Comparison of ENCODE assay signal across 16 mouse cellular contexts in genomic region chr11:3494857-3495256, GRCm38 (mm10). TPM values are rescaled to one million over a fixed set of nuclear protein-coding genes. Genes with fewer than 3 reads are reported as not detected.
DNase-seq lines count a peak whose midpoint lies in the region; ATAC-seq and TF ChIP-seq lines count a peak whose summit lies in the region.
"Had no signal": no experiment of that assay in that cellular context is flagged by ENCODE, and none has a peak within 500 bp of the region (broad histone marks: within the 10 kb centered on the region; RNA-seq: fewer than 3 reads in every experiment).

No protein-coding gene starts in this region.

- H3K9ac ChIP-seq in hindbrain, embryonic 12.5 days = 0 out of 2 replicates have a peak overlapping the region, but pooled peaks have one; percentile 9
- H3K9ac ChIP-seq in hindbrain, embryonic 16.5 days (ENCODE audit: low read depth, low read length) = no peak overlapping the region
- 0 out of 2 replicates have a peak overlapping the region, but pooled peaks have one; percentile 17 for H3K9ac ChIP-seq in neural tube, embryonic 13.5 days
- 0 out of 2 replicates have a peak overlapping the region, but pooled peaks have one; percentile 14 for H3K9ac ChIP-seq in embryonic facial prominence, embryonic 14.5 days (ENCODE audit: low read depth, low read length)
- H3K9ac ChIP-seq in stomach, postnatal 0 days (ENCODE audit: low read length) = no peak overlapping the region
- H3K9ac ChIP-seq: lung, embryonic 15.5 days had no signal

- no peak for TF ChIP-seq CTCF in stomach, postnatal 0 days (IDR thresholded peaks at IDR 0.05; ENCODE audit: low read depth)

- WGBS in hindbrain, embryonic 12.5 days = 79% methylated on average over 17 of the region's 17 CpGs
- 85% methylated on average over 17 of the region's 17 CpGs for WGBS in hindbrain, embryonic 16.5 days
- 80% methylated on average over 17 of the region's 17 CpGs for WGBS in neural tube, embryonic 13.5 days
- WGBS in embryonic facial prominence, embryonic 14.5 days = 85% methylated on average over 16 of the region's 17 CpGs
- 83% methylated on average over 17 of the region's 17 CpGs for WGBS in stomach, postnatal 0 days

- ATAC-seq in hindbrain, embryonic 12.5 days (ENCODE audit: low FRiP score) = no peak
- ATAC-seq in hindbrain, embryonic 16.5 days = no peak
- ATAC-seq in neural tube, embryonic 13.5 days (ENCODE audit: low read depth) = no peak
- no peak for ATAC-seq in embryonic facial prominence, embryonic 14.5 days (ENCODE audit: low read depth)
- ATAC-seq in stomach, postnatal 0 days (ENCODE audit: low FRiP score, low TSS enrichment) = no peak
- ATAC-seq: activated CD4-positive, CD25-positive, alpha-beta regulatory T cell, adult 4 months; forebrain, embryonic 16.5 days had no signal

- no peaks in the 10 kb centered on the region for H3K9me3 ChIP-seq in hindbrain, embryonic 12.5 days (replicated peaks)
- no peaks in the 10 kb centered on the region for H3K9me3 ChIP-seq in hindbrain, embryonic 16.5 days (ENCODE audit: control insufficient read depth, low read length)
- no peaks in the 10 kb centered on the region for H3K9me3 ChIP-seq in neural tube, embryonic 13.5 days
- no peaks in the 10 kb centered on the region for H3K9me3 ChIP-seq in embryonic facial prominence, embryonic 14.5 days (ENCODE audit: control insufficient read depth, low read length)
- no peaks in the 10 kb centered on the region for H3K9me3 ChIP-seq in stomach, postnatal 0 days (ENCODE audit: control insufficient read depth, low read length)
- H3K9me3 ChIP-seq: lung, embryonic 15.5 days had no signal

- H3K4me1 ChIP-seq in hindbrain, embryonic 12.5 days = no peaks in the 10 kb centered on the region
- H3K4me1 ChIP-seq in hindbrain, embryonic 16.5 days (ENCODE audit: control insufficient read depth, insufficient read depth, low read depth, low read length) = no peaks in the 10 kb centered on the region
- peaks cover 3% of the 10 kb centered on the region; the same call in 1 of the 2 replicates for H3K4me1 ChIP-seq in neural tube, embryonic 13.5 days (replicated peaks)
- H3K4me1 ChIP-seq in embryonic facial prominence, embryonic 14.5 days (ENCODE audit: control insufficient read depth, insufficient read depth, low read length) = no peaks in the 10 kb centered on the region
- no peaks in the 10 kb centered on the region for H3K4me1 ChIP-seq in stomach, postnatal 0 days (replicated peaks; ENCODE audit: control insufficient read depth, insufficient read depth)
- H3K4me1 ChIP-seq: lung, embryonic 15.5 days had no signal

- H3K36me3 ChIP-seq in hindbrain, embryonic 12.5 days = no peaks in the 10 kb centered on the region
- H3K36me3 ChIP-seq in hindbrain, embryonic 16.5 days (ENCODE audit: control insufficient read depth, insufficient read depth, low read length) = no peaks in the 10 kb centered on the region
- no peaks in the 10 kb centered on the region for H3K36me3 ChIP-seq in neural tube, embryonic 13.5 days
- H3K36me3 ChIP-seq in embryonic facial prominence, embryonic 14.5 days (ENCODE audit: control insufficient read depth, insufficient read depth, low read length) = no peaks in the 10 kb centered on the region
- no peaks in the 10 kb centered on the region for H3K36me3 ChIP-seq in stomach, postnatal 0 days (ENCODE audit: control insufficient read depth, insufficient read depth, low read length)
- H3K36me3 ChIP-seq: lung, embryonic 15.5 days had no signal

- H3K27ac ChIP-seq in hindbrain, embryonic 12.5 days = no peak overlapping the region
- no peak overlapping the region for H3K27ac ChIP-seq in hindbrain, embryonic 16.5 days (ENCODE audit: low read depth, low read length)
- H3K27ac ChIP-seq in neural tube, embryonic 13.5 days (replicated peaks) = no peak overlapping the region
- no peak overlapping the region for H3K27ac ChIP-seq in embryonic facial prominence, embryonic 14.5 days (replicated peaks; ENCODE audit: low read depth, low read length)
- no peak overlapping the region for H3K27ac ChIP-seq in stomach, postnatal 0 days (replicated peaks)
- H3K27ac ChIP-seq: lung, embryonic 15.5 days had no signal

- no peak overlapping the region for H3K4me3 ChIP-seq in hindbrain, embryonic 12.5 days
- H3K4me3 ChIP-seq in hindbrain, embryonic 16.5 days (ENCODE audit: low read length) = no peak overlapping the region
- no peak overlapping the region for H3K4me3 ChIP-seq in neural tube, embryonic 13.5 days
- H3K4me3 ChIP-seq in embryonic facial prominence, embryonic 14.5 days (ENCODE audit: low read depth, low read length) = no peak overlapping the region
- no peak overlapping the region for H3K4me3 ChIP-seq in stomach, postnatal 0 days (ENCODE audit: low read depth, low read length)
- H3K4me3 ChIP-seq: lung, embryonic 15.5 days had no signal

- DNase-seq in neural tube, embryonic 10.5 days (ENCODE audit: extremely low spot score, low spot score) = no peak
- DNase-seq in embryonic facial prominence, embryonic 14.5 days (ENCODE audit: low spot score) = no peak
- DNase-seq in stomach, postnatal 0 days (ENCODE audit: low spot score) = peak; percentile 11
- no peak for DNase-seq in left cerebral cortex, adult 18-20 months (ENCODE audit: low spot score in 2 of 2)
- DNase-seq: gastrocnemius, postnatal 10 days; kidney, postnatal 36 days; midbrain, embryonic 14.5 days; right cerebral cortex, postnatal 25 days had no signal

- no peak for TF ChIP-seq EP300 in stomach, postnatal 0 days (optimal IDR thresholded peaks at IDR 0.05)

- no peak overlapping the region for H3K4me2 ChIP-seq in hindbrain, embryonic 12.5 days (replicated peaks)
- H3K4me2 ChIP-seq in hindbrain, embryonic 16.5 days (ENCODE audit: low read length) = no peak overlapping the region
- H3K4me2 ChIP-seq in neural tube, embryonic 13.5 days = no peak overlapping the region
- no peak overlapping the region for H3K4me2 ChIP-seq in embryonic facial prominence, embryonic 14.5 days (ENCODE audit: low read depth, low read length)
- no peak overlapping the region for H3K4me2 ChIP-seq in stomach, postnatal 0 days (replicated peaks; ENCODE audit: low read depth)
- H3K4me2 ChIP-seq: liver, embryonic 11.5 days; lung, embryonic 15.5 days had no signal

- H3K27me3 ChIP-seq in hindbrain, embryonic 12.5 days = no peaks in the 10 kb centered on the region
- H3K27me3 ChIP-seq in hindbrain, embryonic 16.5 days (replicated peaks; ENCODE audit: control insufficient read depth, insufficient read depth, low read length) = no peaks in the 10 kb centered on the region
- no peaks in the 10 kb centered on the region for H3K27me3 ChIP-seq in neural tube, embryonic 13.5 days
- no peaks in the 10 kb centered on the region for H3K27me3 ChIP-seq in embryonic facial prominence, embryonic 14.5 days (replicated peaks; ENCODE audit: control insufficient read depth, insufficient read depth, low read length)
- no peaks in the 10 kb centered on the region for H3K27me3 ChIP-seq in stomach, postnatal 0 days (ENCODE audit: control insufficient read depth, insufficient read depth, low read length)
- H3K27me3 ChIP-seq: lung, embryonic 15.5 days had no signal

RNA-seq across cellular contexts. Expression of gene Pla2g3, which starts 6.8 kb away (rescaled TPM):
- polyA plus RNA-seq in hindbrain, embryonic 12.5 days (2016; fragmentation: Nextera tagmentation; extraction: Ambion mirVana) = 0.81 and 1.2 TPM in 2 replicates
- 4.0 and 9.2 TPM in 2 replicates for polyA plus RNA-seq in hindbrain, embryonic 16.5 days (2015; fragmentation: Nextera tagmentation; extraction: Ambion mirVana)
- 0.58 and 0.61 TPM in 2 replicates for polyA plus RNA-seq in neural tube, embryonic 13.5 days (2015; fragmentation: Nextera tagmentation; extraction: Ambion mirVana)
- polyA plus RNA-seq in embryonic facial prominence, embryonic 14.5 days (2014; fragmentation: Nextera tagmentation; extraction: Ambion mirVana) = 0.36 and 0.41 TPM in 2 replicates
- 9.4 and 11.0 TPM in 2 replicates for polyA plus RNA-seq in stomach, postnatal 0 days (2015; fragmentation: Nextera tagmentation; extraction: Ambion mirVana)
- 1 to 10 TPM; 2.7 to 3.4 TPM for total RNA-seq in left cerebral cortex, adult 18-20 months (2021)
- total RNA-seq: heart, postnatal 25 days had no signal

RNA-seq across cellular contexts. Expression of gene Inpp5j, which starts 9.8 kb away (rescaled TPM):
- polyA plus RNA-seq in hindbrain, embryonic 12.5 days (2016; fragmentation: Nextera tagmentation; extraction: Ambion mirVana) = 0.73 and 1.2 TPM in 2 replicates
- 12.5 and 13.9 TPM in 2 replicates for polyA plus RNA-seq in hindbrain, embryonic 16.5 days (2015; fragmentation: Nextera tagmentation; extraction: Ambion mirVana)
- 3.9 and 4.3 TPM in 2 replicates for polyA plus RNA-seq in neural tube, embryonic 13.5 days (2015; fragmentation: Nextera tagmentation; extraction: Ambion mirVana)
- polyA plus RNA-seq in embryonic facial prominence, embryonic 14.5 days (2014; fragmentation: Nextera tagmentation; extraction: Ambion mirVana) = 0.81 and 1.0 TPM in 2 replicates
- 2.4 and 2.7 TPM in 2 replicates for polyA plus RNA-seq in stomach, postnatal 0 days (2015; fragmentation: Nextera tagmentation; extraction: Ambion mirVana)
- total RNA-seq in left cerebral cortex, adult 18-20 months (2021) = 10 to 100 TPM; 51.9 to 53.4 TPM
- polyA plus RNA-seq: activated CD4-positive, CD25-positive, alpha-beta regulatory T cell, adult 4 months had no signal

RNA-seq across cellular contexts. Expression of gene Selenom, which starts 19.6 kb away (rescaled TPM):
- polyA plus RNA-seq in hindbrain, embryonic 12.5 days (2016; fragmentation: Nextera tagmentation; extraction: Ambion mirVana) = 78.0 and 83.6 TPM in 2 replicates
- polyA plus RNA-seq in hindbrain, embryonic 16.5 days (2015; fragmentation: Nextera tagmentation; extraction: Ambion mirVana) = 176 and 225 TPM in 2 replicates
- 75.0 and 83.6 TPM in 2 replicates for polyA plus RNA-seq in neural tube, embryonic 13.5 days (2015; fragmentation: Nextera tagmentation; extraction: Ambion mirVana)
- polyA plus RNA-seq in embryonic facial prominence, embryonic 14.5 days (2014; fragmentation: Nextera tagmentation; extraction: Ambion mirVana) = 204 and 215 TPM in 2 replicates
- polyA plus RNA-seq in stomach, postnatal 0 days (2015; fragmentation: Nextera tagmentation; extraction: Ambion mirVana) = 179 and 191 TPM in 2 replicates
- 100 to 1,000 TPM; 137 to 148 TPM for total RNA-seq in left cerebral cortex, adult 18-20 months (2021)

RNA-seq across cellular contexts. Expression of gene Rnf185, which starts 42.7 kb away (rescaled TPM):
- polyA plus RNA-seq in hindbrain, embryonic 12.5 days (2016; fragmentation: Nextera tagmentation; extraction: Ambion mirVana) = 38.5 and 43.0 TPM in 2 replicates
- 43.0 and 46.2 TPM in 2 replicates for polyA plus RNA-seq in hindbrain, embryonic 16.5 days (2015; fragmentation: Nextera tagmentation; extraction: Ambion mirVana)
- polyA plus RNA-seq in neural tube, embryonic 13.5 days (2015; fragmentation: Nextera tagmentation; extraction: Ambion mirVana) = 40.8 and 41.8 TPM in 2 replicates
- 37.1 and 40.3 TPM in 2 replicates for polyA plus RNA-seq in embryonic facial prominence, embryonic 14.5 days (2014; fragmentation: Nextera tagmentation; extraction: Ambion mirVana)
- polyA plus RNA-seq in stomach, postnatal 0 days (2015; fragmentation: Nextera tagmentation; extraction: Ambion mirVana) = 19.4 and 20.9 TPM in 2 replicates
- total RNA-seq in left cerebral cortex, adult 18-20 months (2021) = 10 to 100 TPM; 30.1 to 33.1 TPM

RNA-seq across cellular contexts. Expression of gene Smtn, which starts 45.6 kb away (rescaled TPM):
- polyA plus RNA-seq in hindbrain, embryonic 12.5 days (2016; fragmentation: Nextera tagmentation; extraction: Ambion mirVana) = 42.2 TPM in 2 replicates
- 15.2 and 21.8 TPM in 2 replicates for polyA plus RNA-seq in hindbrain, embryonic 16.5 days (2015; fragmentation: Nextera tagmentation; extraction: Ambion mirVana)
- 20.9 and 23.0 TPM in 2 replicates for polyA plus RNA-seq in neural tube, embryonic 13.5 days (2015; fragmentation: Nextera tagmentation; extraction: Ambion mirVana)
- polyA plus RNA-seq in embryonic facial prominence, embryonic 14.5 days (2014; fragmentation: Nextera tagmentation; extraction: Ambion mirVana) = 100 and 116 TPM in 2 replicates
- polyA plus RNA-seq in stomach, postnatal 0 days (2015; fragmentation: Nextera tagmentation; extraction: Ambion mirVana) = 103 TPM in 2 replicates
- 1 to 10 TPM; 6.0 to 6.5 TPM for total RNA-seq in left cerebral cortex, adult 18-20 months (2021)

Comparison
In these comparisons a context has a peak if more than half of its experiments do, and no peak if none do; other contexts are left out.
1. H3K9ac ChIP-seq: peak in hindbrain, embryonic 12.5 days (single experiment), neural tube, embryonic 13.5 days (single experiment) and embryonic facial prominence, embryonic 14.5 days (single experiment); none in hindbrain, embryonic 16.5 days (single experiment) and stomach, postnatal 0 days (single experiment).